In genomic region chr2:30444450-30444849, GRCm38 (mm10) we compare ENCODE assay signal across 10 mouse cellular contexts. TPM values are rescaled to one million over a fixed set of nuclear protein-coding genes. Genes with fewer than 3 reads are reported as not detected.
DNase-seq lines count a peak whose midpoint lies in the region; ATAC-seq and TF ChIP-seq lines count a peak whose summit lies in the region.
"Had no signal": no experiment of that assay in that cellular context is flagged by ENCODE, and none has a peak within 500 bp of the region (broad histone marks: within the 10 kb centered on the region; RNA-seq: fewer than 3 reads in every experiment).

No protein-coding gene starts in this region.

- 0 out of 2 replicates have a peak overlapping the region, but pooled peaks have one; percentile 16 for H3K4me2 ChIP-seq in heart, embryonic 16.5 days (ENCODE audit: low read depth, low read length)
- no peak overlapping the region for H3K4me2 ChIP-seq in lung, postnatal 0 days (replicated peaks; ENCODE audit: low read depth, low read length)
- peak overlapping the region; percentile 66 for H3K4me2 ChIP-seq in intestine, embryonic 15.5 days (replicated peaks)
- H3K4me2 ChIP-seq in stomach, embryonic 15.5 days, result peak overlapping the region; percentile 24; the same call in 1 of the 2 replicates

- no peak for ATAC-seq in heart, embryonic 16.5 days (replicated peaks; ENCODE audit: extremely low read depth, insufficient read depth, low FRiP score)
- no peak for ATAC-seq in lung, postnatal 0 days
- no peak for ATAC-seq in intestine, embryonic 15.5 days
- ATAC-seq in stomach, embryonic 15.5 days (ENCODE audit: insufficient read depth, low FRiP score, low read depth), result no peak

- peak overlapping the region; percentile 83 for H3K9ac ChIP-seq in heart, embryonic 16.5 days (ENCODE audit: low read length)
- H3K9ac ChIP-seq in lung, postnatal 0 days (replicated peaks; ENCODE audit: low read depth), result no peak overlapping the region
- H3K9ac ChIP-seq in intestine, embryonic 15.5 days, result 0 out of 2 replicates have a peak overlapping the region, but pooled peaks have one; percentile 24
- H3K9ac ChIP-seq in stomach, embryonic 15.5 days, result no peak overlapping the region

- TF ChIP-seq EP300 in lung, postnatal 0 days (IDR thresholded peaks at IDR 0.05), result no peak

- H3K27me3 ChIP-seq in heart, embryonic 16.5 days (ENCODE audit: control insufficient read depth, insufficient read depth, low read length), result no peaks in the 10 kb centered on the region
- H3K27me3 ChIP-seq in lung, postnatal 0 days (replicated peaks; ENCODE audit: insufficient read depth, low read length), result no peaks in the 10 kb centered on the region
- no peaks in the 10 kb centered on the region for H3K27me3 ChIP-seq in intestine, embryonic 15.5 days (replicated peaks)
- H3K27me3 ChIP-seq in stomach, embryonic 15.5 days (replicated peaks), result no peaks in the 10 kb centered on the region

- no peak for TF ChIP-seq POLR2A in lung, adult 2 months (IDR thresholded peaks at IDR 0.05; ENCODE audit: borderline replicate concordance, extremely low read depth, low read depth, low read length)

- H3K4me1 ChIP-seq in heart, embryonic 16.5 days (ENCODE audit: control insufficient read depth, insufficient read depth, low read length), result peaks cover 71% of the 10 kb centered on the region
- H3K4me1 ChIP-seq in lung, postnatal 0 days (ENCODE audit: insufficient read depth, low read depth, low read length), result peaks cover 42% of the 10 kb centered on the region
- peaks cover 49% of the 10 kb centered on the region for H3K4me1 ChIP-seq in lung, adult 2 months (ENCODE audit: control insufficient read depth, insufficient read depth, low read length)
- H3K4me1 ChIP-seq in intestine, embryonic 15.5 days (replicated peaks), result peaks cover 73% of the 10 kb centered on the region
- peaks cover 67% of the 10 kb centered on the region for H3K4me1 ChIP-seq in stomach, embryonic 15.5 days

- no peak for TF ChIP-seq CTCF in lung, postnatal 0 days (IDR thresholded peaks at IDR 0.05)
- no peak for TF ChIP-seq CTCF in lung, adult 2 months (IDR thresholded peaks at IDR 0.05; ENCODE audit: insufficient read depth, low read length)

- 0 out of 2 replicates have a peak, but pooled peaks cover 3% of the 10 kb centered on the region for H3K9me3 ChIP-seq in heart, embryonic 16.5 days (replicated peaks; ENCODE audit: control insufficient read depth, low read length)
- no peaks in the 10 kb centered on the region for H3K9me3 ChIP-seq in lung, postnatal 0 days (ENCODE audit: low read length)
- H3K9me3 ChIP-seq in intestine, embryonic 15.5 days, result no peaks in the 10 kb centered on the region
- H3K9me3 ChIP-seq in stomach, embryonic 15.5 days, result no peaks in the 10 kb centered on the region

- peak overlapping the region; percentile 100 for H3K27ac ChIP-seq in heart, embryonic 16.5 days (ENCODE audit: low read length)
- peak overlapping the region; percentile 98 for H3K27ac ChIP-seq in lung, postnatal 0 days (ENCODE audit: low read length)
- peak overlapping the region; percentile 98 for H3K27ac ChIP-seq in intestine, embryonic 15.5 days
- peak overlapping the region; percentile 99 for H3K27ac ChIP-seq in stomach, embryonic 15.5 days

- peaks cover 22% of the 10 kb centered on the region for H3K36me3 ChIP-seq in heart, embryonic 16.5 days (ENCODE audit: control insufficient read depth, insufficient read depth)
- peaks cover 20% of the 10 kb centered on the region; the same call in 1 of the 2 replicates for H3K36me3 ChIP-seq in lung, postnatal 0 days (ENCODE audit: insufficient read depth, low read length)
- H3K36me3 ChIP-seq in intestine, embryonic 15.5 days, result peaks cover 30% of the 10 kb centered on the region
- H3K36me3 ChIP-seq in stomach, embryonic 15.5 days, result peaks cover 23% of the 10 kb centered on the region

- no peak overlapping the region for H3K4me3 ChIP-seq in heart, embryonic 16.5 days (ENCODE audit: low read length)
- no peak overlapping the region for H3K4me3 ChIP-seq in lung, postnatal 0 days (ENCODE audit: low read depth, low read length)
- no peak overlapping the region for H3K4me3 ChIP-seq in lung, adult 2 months (replicated peaks; ENCODE audit: extremely low read depth, low read depth, low read length)
- H3K4me3 ChIP-seq in intestine, embryonic 15.5 days (replicated peaks), result no peak overlapping the region
- no peak overlapping the region for H3K4me3 ChIP-seq in stomach, embryonic 15.5 days (replicated peaks)

- DNase-seq in heart, adult 8-10 months (ENCODE audit: low spot score), result no peak
- DNase-seq in lung, postnatal 0 days (ENCODE audit: low spot score), result no peak
- DNase-seq in lung, adult 2 months, result no peak
- DNase-seq in left cerebral cortex, adult 11 months (ENCODE audit: low spot score), result no peak
- no peak for DNase-seq in spleen, postnatal 10 days (ENCODE audit: low spot score in 2 of 2)
- DNase-seq: gastrocnemius, postnatal 10 days; thymus, postnatal 36 days had no signal

RNA-seq across cellular contexts. Expression of gene Ptpa, which starts 28.6 kb away (rescaled TPM):
- 125 and 126 TPM in 2 replicates for polyA plus RNA-seq in heart, embryonic 16.5 days (2015; fragmentation: Nextera tagmentation; extraction: Ambion mirVana)
- total RNA-seq in heart, adult 8-10 months (2022), result 100 to 1,000 TPM in 1 of 4 experiments, 10 to 100 TPM in 3; 74.6 to 100 (median 83.0) TPM
- polyA plus RNA-seq in lung, postnatal 0 days (2015; fragmentation: Nextera tagmentation; extraction: Ambion mirVana), result 88.0 and 93.3 TPM in 2 replicates
- polyA plus RNA-seq in lung, adult 2 months (2012; rRNA removed), result 131 and 136 TPM in 2 replicates
- 117 and 120 TPM in 2 replicates for polyA plus RNA-seq in intestine, embryonic 15.5 days (2015; fragmentation: Nextera tagmentation; extraction: Ambion mirVana)
- 128 and 137 TPM in 2 replicates for polyA plus RNA-seq in stomach, embryonic 15.5 days (2015; fragmentation: Nextera tagmentation; extraction: Ambion mirVana)

RNA-seq across cellular contexts. Expression of gene Crat, which starts 28.8 kb away (rescaled TPM):
- 164 and 169 TPM in 2 replicates for polyA plus RNA-seq in heart, embryonic 16.5 days (2015; fragmentation: Nextera tagmentation; extraction: Ambion mirVana)
- 100 to 1,000 TPM; 490 to 636 (median 559) TPM for total RNA-seq in heart, adult 8-10 months (2022)
- 36.5 and 37.4 TPM in 2 replicates for polyA plus RNA-seq in lung, postnatal 0 days (2015; fragmentation: Nextera tagmentation; extraction: Ambion mirVana)
- 89.2 and 103 TPM in 2 replicates for polyA plus RNA-seq in lung, adult 2 months (2012; rRNA removed)
- polyA plus RNA-seq in intestine, embryonic 15.5 days (2015; fragmentation: Nextera tagmentation; extraction: Ambion mirVana), result 19.6 and 19.8 TPM in 2 replicates
- polyA plus RNA-seq in stomach, embryonic 15.5 days (2015; fragmentation: Nextera tagmentation; extraction: Ambion mirVana), result 22.2 and 24.2 TPM in 2 replicates

RNA-seq across cellular contexts. Expression of gene Ier5l, which starts 29.6 kb away (rescaled TPM):
- 0.72 and 0.85 TPM in 2 replicates for polyA plus RNA-seq in heart, embryonic 16.5 days (2015; fragmentation: Nextera tagmentation; extraction: Ambion mirVana)
- 1 to 10 TPM; 2.4 to 5.0 (median 4.3) TPM for total RNA-seq in heart, adult 8-10 months (2022)
- 3.6 and 4.0 TPM in 2 replicates for polyA plus RNA-seq in lung, postnatal 0 days (2015; fragmentation: Nextera tagmentation; extraction: Ambion mirVana)
- 12.6 and 22.5 TPM in 2 replicates for polyA plus RNA-seq in lung, adult 2 months (2012; rRNA removed)
- 1.3 and 1.6 TPM in 2 replicates for polyA plus RNA-seq in intestine, embryonic 15.5 days (2015; fragmentation: Nextera tagmentation; extraction: Ambion mirVana)
- polyA plus RNA-seq in stomach, embryonic 15.5 days (2015; fragmentation: Nextera tagmentation; extraction: Ambion mirVana), result 3.2 and 3.3 TPM in 2 replicates

RNA-seq across cellular contexts. Expression of gene Dolpp1, which starts 52.4 kb away (rescaled TPM):
- 26.0 and 29.3 TPM in 2 replicates for polyA plus RNA-seq in heart, embryonic 16.5 days (2015; fragmentation: Nextera tagmentation; extraction: Ambion mirVana)
- total RNA-seq in heart, adult 8-10 months (2022), result 1 to 10 TPM; 5.7 to 9.8 (median 7.9) TPM
- polyA plus RNA-seq in lung, postnatal 0 days (2015; fragmentation: Nextera tagmentation; extraction: Ambion mirVana), result 25.0 and 26.1 TPM in 2 replicates
- polyA plus RNA-seq in lung, adult 2 months (2012; rRNA removed), result 49.1 and 55.6 TPM in 2 replicates
- polyA plus RNA-seq in intestine, embryonic 15.5 days (2015; fragmentation: Nextera tagmentation; extraction: Ambion mirVana), result 44.5 and 50.9 TPM in 2 replicates
- 42.5 and 45.5 TPM in 2 replicates for polyA plus RNA-seq in stomach, embryonic 15.5 days (2015; fragmentation: Nextera tagmentation; extraction: Ambion mirVana)

Comparison
In these comparisons a context has a peak if more than half of its experiments do, and no peak if none do; other contexts are left out.
1. H3K9ac ChIP-seq: peak in heart, embryonic 16.5 days (single experiment) and intestine, embryonic 15.5 days (single experiment); none in lung, postnatal 0 days (single experiment) and stomach, embryonic 15.5 days (single experiment).
2. Peak in every context shown above with its lines, with median percentiles within 50 percentile points of each other: H3K27ac ChIP-seq.